Mouse (Mus musculus): ENCODE results near the gene Nos3.

Nos3 gene

DNA sequence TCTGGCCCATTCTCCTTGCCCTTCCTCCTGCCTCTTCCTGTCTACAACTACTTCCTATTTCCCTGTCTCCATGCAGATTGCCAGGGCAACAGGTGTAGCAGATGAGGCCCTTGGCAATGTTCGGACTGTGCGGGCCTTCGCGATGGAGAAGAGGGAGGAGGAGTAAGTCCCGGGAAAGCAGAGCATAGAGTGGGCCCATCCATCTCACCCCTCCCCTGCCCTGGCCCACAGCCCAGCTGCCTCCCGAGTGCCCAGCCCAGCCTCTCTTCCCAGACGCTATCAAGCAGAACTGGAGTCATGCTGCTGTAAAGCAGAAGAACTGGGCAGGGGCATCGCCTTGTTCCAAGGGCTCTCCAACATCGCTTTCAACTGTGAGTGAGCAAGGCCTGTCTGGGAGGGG lies 37.4 kb downstream of the Nos3 start:
- peak; percentile 16 for DNase-seq

GRCm38 (mm10) chr5:24404594-24405360 lies 40.2 kb downstream of the Nos3 start:
- DNase-seq = peak; percentile 26

DNA sequence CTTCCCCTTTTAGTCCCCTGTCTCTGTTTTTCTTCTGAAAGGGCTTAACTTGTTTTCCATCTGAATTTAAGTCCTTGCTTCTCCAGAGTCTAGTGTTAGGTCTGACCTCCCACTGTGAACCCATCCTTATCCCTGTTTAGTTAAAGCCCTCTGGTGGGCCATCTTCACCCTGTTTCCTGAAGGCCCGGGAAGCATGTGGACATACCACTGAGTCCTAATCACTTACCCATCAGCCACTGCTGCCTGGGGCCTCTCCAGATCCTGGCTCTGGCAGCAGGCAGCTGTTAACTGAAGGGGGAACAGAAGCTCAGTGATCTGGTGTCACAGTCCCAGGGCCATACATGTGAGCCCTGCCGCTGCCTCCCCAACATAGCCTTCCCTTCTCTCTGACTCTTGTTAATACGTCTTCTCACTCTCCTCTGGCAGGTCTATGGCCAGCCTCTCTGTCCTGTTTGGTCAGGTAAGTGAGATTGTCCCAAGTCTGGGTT lies 40.8 kb downstream of the Nos3 start:
- DNase-seq = no peak

DNA sequence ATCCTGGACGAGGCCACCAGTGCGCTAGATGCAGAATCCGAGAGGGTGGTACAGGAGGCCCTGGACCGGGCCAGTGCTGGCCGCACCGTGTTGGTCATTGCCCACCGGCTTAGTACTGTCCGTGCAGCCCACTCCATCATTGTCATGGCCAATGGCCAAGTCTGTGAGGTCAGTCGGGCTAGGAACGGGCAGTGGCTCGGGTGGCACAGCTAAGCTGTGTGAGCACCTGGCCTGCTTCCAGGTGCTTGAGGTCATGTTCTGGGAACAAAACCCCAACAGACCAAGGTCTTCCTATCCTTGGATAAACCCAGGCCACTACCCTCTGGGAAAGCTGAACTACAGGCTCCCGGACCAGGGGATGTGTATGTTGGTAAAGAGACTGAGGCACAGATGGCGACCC lies 44.0 kb downstream of the Nos3 start:
- no peak for DNase-seq

DNA sequence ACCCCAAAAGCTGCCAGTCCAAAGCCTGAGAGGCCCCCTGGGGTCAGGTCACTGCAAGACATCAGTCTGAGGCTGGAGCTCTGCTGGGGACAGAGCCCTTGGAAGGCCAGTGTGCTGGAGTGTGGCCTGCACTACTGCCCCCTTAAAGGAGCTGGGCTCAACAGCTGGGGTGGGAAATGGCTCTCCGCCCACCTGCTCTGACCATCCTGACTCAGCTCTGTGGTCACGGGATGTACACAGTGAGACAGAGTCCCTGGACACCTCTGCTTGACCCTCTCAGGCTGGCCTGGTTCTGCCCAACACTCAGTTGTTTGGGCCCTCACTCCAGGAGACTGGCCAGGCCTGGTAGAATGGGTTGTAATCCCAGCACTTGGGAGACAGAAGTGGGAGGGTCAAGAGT lies 44.9 kb downstream of the Nos3 start:
- no peak for DNase-seq

- no peak for DNase-seq
These were observed 47.5 kb downstream of the Nos3 start for GRCm38 (mm10) chr5:24412063-24412462.

GRCm38 (mm10) chr5:24413042-24413693 lies 48.6 kb downstream of the Nos3 start, which contains the start of gene Asic3:
TSS of gene Asic3 (plus strand) at chr5:24413392.
- no peak for DNase-seq

- DNase-seq = no peak
These were observed 49.3 kb downstream of the Nos3 start for GRCm38 (mm10) chr5:24413938-24414337.

DNA sequence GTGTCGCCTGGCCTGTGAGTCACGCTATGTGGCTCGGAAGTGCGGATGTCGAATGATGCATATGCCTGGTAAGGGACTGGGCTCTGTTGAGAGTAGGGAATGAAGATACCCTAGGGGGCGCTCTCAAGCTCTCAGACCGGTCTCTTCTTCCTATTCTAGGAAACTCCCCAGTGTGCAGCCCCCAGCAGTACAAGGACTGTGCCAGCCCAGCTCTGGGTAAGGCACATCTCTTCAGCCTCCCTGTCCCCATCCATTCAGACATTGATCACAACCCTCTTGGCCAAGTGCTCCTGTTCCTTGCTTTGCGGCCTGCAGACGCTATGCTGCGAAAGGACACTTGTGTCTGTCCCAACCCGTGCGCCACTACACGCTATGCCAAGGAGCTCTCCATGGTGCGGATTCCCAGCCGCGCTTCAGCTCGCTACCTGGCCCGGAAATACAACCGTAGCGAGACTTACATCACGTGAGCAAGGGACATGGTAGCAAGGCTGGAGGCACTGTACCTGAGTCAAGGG lies 51.7 kb downstream of the Nos3 start:
- peak; percentile 87 for DNase-seq

DNA sequence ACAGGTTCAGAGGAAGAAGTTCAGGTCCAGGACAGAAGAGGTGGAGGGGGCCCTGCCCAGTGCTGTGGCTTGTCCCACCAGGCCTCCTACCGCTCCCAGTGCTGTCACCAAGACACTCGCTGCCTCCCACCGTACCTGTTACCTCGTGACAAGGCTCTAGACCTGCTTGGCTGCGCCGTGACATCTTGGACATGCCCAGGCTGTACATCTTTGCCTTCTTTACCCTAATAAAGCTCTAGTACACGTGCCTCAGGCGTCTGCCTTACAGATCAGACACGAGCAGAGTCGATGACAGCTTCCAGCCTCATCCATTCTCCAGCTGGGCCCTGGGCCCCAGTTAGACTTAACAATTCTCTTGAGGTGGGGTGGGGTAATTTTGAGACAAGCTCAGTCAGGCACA lies 53.0 kb downstream of the Nos3 start:
- DNase-seq = no peak

- DNase-seq = no peak
These were observed 55.8 kb downstream of the Nos3 start for GRCm38 (mm10) chr5:24420381-24420780.

DNA sequence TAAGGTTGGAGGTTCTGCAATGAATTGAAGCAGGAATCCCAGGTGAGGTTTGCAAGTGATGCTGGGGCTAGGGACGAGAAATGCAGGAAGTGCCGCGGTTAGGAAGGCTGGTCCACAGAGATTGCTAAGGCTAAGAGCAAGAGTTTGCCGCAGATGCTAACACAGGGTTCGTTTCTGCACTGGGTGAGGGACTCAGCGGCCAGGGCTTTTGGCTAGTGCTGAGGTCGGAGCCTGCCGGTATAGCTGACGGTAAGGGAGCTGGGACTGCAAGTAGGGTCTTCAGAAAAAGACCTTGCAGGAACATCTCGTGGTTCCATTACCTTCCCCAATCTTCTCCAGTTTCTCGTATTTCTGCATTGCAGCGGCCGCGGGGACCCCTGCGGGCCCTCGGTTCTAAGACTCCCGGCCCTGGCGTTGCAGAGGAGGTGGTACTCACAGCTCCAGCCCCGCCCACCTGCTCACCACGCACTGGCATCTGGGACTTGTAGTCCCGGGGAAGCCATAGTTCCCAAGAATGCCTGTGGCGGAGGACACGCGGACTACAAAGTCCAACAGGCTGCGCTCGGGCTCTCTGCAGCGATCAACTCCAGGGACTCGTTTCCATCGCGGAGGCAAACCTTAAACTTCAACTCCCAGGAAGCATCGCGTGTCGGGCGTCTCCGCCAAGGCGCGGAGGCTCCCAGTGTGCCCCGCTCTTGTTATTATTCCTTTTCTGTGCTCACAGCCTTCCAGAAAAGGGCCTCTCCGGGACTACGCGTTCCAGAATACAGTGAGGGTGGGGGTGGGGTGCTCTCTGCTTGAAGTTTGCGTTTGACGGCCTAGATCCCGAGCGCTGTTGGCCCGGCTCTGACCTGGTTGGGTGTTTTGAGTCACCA lies 58.8 kb downstream of the Nos3 start, which contains the start of the genes Cdk5 and Slc4a2:
Gene Cdk5 (minus strand): TSS at position 402 of the 875 bp plus-strand sequence.
Gene Slc4a2 (plus strand): TSS at position 709 of the 875 bp plus-strand sequence.
- DNase-seq = peak; percentile 100

DNA sequence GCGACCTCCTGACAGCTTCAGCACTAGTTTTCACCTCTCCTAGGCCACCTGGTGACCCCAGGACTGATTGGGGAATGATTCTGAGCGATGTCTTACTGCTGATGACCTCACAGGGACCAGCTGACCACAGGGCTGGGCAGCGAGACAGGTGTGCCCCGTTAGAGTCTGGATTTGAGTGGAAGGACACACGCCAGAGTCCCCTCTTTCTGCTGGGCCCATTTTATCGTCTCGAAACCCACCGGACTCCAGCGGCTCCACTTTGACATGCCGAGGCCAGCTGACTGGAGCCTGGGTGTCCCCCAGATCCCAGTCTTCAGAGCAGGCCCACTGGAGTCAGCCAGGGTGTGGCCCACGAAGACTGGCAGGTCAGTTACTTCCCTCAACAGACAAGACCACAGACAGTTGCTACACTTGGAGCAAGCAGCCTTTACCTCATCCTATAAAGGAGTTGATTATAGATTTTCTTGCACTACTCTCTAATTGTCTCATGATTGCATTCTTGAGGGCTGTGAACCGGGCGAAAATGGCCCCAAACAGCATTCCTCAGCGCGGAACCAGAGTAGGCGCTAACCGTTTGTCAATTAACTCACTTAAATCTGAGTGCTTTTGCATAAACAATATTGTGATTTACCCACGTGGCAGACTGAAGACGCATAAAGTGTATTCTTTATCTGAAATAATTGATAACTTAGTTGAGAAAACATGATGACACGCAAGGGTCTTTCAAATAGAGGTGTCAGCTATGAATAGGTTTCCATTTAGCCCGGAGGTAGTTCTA lies 59.6 kb downstream of the Nos3 start:
- peak; percentile 67 for DNase-seq

DNA sequence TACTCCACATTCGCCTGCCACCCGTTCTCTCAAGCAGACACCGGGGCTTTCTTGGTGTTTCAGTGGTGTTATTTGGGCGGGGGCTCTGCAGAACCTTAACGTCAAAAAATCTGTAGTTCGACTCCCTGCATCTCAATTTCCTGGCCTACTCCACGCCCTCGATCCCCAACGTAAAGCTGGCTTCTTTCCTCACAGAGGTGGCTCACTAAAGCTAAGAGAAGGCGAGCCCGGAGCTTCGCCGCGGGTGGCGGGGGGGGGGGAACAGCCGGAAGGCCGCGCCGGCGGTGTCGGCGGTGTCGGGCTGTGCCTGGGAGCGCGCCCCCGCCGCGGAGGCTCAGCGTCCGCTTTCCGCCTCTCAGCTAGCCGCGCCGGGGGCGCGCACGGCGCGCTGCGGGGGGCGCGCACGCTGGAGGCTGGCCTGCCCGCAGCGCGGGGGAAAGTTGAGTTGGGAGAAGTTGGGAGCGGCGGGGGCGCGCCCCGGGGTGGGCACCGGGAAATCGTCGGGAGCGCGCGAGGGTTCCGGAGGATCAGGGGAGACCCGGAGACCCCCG lies 60.3 kb downstream of the Nos3 start:
- DNase-seq = no peak

DNA sequence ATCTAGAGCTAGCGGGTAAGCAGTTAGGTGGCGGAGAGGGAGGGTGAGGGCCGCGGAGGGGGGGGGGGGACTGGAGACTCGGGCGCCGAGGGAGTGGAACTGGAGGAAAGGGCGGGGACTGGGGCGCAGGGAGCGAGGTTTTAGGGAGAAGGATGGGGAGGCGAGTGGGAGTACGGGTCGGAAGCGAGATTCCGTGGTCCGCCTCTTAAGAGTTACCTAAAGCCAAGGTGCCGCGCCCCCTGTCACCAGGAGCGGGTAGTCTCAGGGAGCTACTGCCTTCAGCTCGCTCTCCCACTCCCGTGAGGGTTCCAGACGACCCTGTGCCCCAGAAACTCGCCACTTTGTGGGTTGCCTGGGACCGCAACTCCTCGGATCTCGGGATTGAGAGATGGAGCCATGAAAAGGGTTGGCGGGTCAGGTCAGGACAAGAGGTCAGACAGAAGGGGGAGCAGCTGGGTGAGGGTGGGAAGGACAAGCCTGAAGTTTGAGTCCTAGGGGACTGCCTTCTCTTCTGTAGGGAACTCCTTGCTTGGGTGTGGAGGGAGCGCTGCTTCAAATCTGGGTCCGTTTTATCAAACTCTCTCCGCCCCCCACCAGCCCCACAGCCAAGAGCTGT lies 60.9 kb downstream of the Nos3 start:
- DNase-seq = peak; percentile 74

DNA sequence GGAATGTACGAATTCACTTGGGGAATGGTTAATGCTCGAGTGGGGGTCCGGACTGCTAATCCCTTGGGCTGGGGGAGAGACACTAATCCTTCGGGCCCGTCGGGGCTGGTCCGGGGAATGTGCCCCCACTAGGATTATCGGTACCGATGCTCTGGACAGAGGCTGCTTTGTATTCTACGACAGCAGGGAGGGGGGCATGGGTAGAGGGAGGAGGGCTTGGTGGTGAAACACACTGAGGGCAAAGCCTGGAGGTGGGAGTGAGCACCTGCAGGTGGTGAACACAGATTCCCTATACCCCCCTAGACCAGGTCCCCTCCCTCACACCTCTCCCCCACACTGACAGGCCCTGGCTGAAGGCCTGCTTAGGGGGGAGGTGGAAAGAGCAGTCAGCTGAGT lies 61.4 kb downstream of the Nos3 start:
- DNase-seq = peak; percentile 69

- DNase-seq = peak; percentile 55
These were observed 62.1 kb downstream of the Nos3 start for GRCm38 (mm10) chr5:24426556-24427284.

DNA sequence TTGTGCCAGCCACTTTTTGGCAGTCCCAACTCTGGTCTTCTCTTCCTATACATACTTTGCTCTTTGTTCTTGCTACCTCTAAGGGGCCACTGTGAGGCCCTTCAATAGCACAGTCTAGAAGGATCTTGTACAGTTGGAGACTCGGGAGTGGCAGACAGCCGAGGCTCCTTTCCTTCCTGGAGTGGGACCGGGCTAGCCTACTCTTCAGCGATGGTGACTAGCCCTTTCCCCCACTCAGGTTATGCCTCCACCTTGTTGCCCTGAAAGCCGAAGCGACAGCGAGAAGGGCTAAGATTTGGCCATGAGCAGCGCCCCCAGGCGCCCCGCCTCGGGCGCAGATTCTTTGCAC lies 62.6 kb downstream of the Nos3 start:
- DNase-seq = no peak

DNA sequence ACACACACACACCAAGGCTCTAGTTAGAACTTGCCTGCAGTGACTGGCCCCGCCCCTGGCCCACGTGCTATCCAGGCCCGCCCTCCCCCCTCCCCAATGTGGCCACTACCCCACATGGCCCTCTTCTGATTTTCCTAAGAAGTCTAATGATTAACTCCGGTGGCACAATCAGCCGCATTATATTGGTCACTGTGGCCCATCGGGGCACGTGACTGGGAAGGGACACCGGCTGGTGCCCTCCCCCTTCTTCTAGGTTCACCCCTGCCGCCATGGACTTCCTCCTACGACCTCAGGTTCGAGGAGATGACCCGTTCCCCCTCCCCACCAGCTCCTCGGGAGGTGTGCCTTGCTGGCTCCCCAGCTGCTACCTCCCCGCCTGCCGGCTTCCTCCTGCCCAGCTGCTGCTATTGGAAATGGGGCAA lies 63.4 kb downstream of the Nos3 start:
- no peak for DNase-seq

GRCm38 (mm10) chr5:24428596-24428995 lies 64.0 kb downstream of the Nos3 start:
- DNase-seq = no peak

GRCm38 (mm10) chr5:24433993-24434392 lies 69.4 kb downstream of the Nos3 start:
- no peak for DNase-seq
